Mouse (Mus musculus) midbrain, embryonic 14.5 days (tissue): ENCODE results near the gene Qsox1. TPM values are rescaled to one million over a fixed set of nuclear protein-coding genes. Genes with fewer than 3 reads are reported as not detected.

Experiments used
- ATAC-seq: fragments of 200-750 bp; cut with Nextera tagmentation; 2 replicates; pipeline ENCODE4 v1.8.0; 2017; ENCODE audit warnings: moderate number of reproducible peaks, moderate library complexity; ENCODE audit not compliant: low FRiP score, low TSS enrichment
- DNase-seq: peaks from one replicate; pipeline ENCODE4 v3.0.0-alpha.2; 2015
- H3K27ac ChIP-seq: fragments of 300-500 bp; sonication (generic); replicated peaks from 2 replicates; pipeline ENCODE4 v1.5.1; 2014; ENCODE audit warnings: mild to moderate bottlenecking, low read depth, low read length, moderate library complexity
- H3K27me3 ChIP-seq: fragments of 300-500 bp; sonication (generic); 2 replicates; pipeline ENCODE4 v1.6.1; 2014; ENCODE audit warnings: low read length, control low read depth, mixed read lengths; ENCODE audit not compliant: control insufficient read depth, insufficient read depth
- H3K36me3 ChIP-seq: fragments of 300-500 bp; sonication (generic); 2 replicates; pipeline ENCODE4 v1.6.1; 2014; ENCODE audit warnings: low read length, control low read depth; ENCODE audit not compliant: control insufficient read depth, insufficient read depth
- H3K4me1 ChIP-seq: fragments of 300-500 bp; sonication (generic); 2 replicates; pipeline ENCODE4 v1.6.1; 2014; ENCODE audit warnings: mild to moderate bottlenecking, antibody characterized with exemption, low read length, control low read depth; ENCODE audit not compliant: control insufficient read depth, insufficient read depth
- H3K4me2 ChIP-seq: fragments of 300-500 bp; sonication (generic); 2 replicates; pipeline ENCODE4 v1.6.1; 2014; ENCODE audit warnings: mild to moderate bottlenecking, low read length, moderate library complexity
- H3K4me3 ChIP-seq: fragments of 300-500 bp; sonication (generic); replicated peaks from 2 replicates; pipeline ENCODE4 v1.5.1; 2014; ENCODE audit warnings: low read depth, low read length
- H3K9ac ChIP-seq: fragments of 300-500 bp; sonication (generic); replicated peaks from 2 replicates; pipeline ENCODE4 v1.6.1; 2014; ENCODE audit warnings: mild to moderate bottlenecking, low read length, moderate library complexity
- H3K9me3 ChIP-seq: fragments of 300-500 bp; sonication (generic); 2 replicates; pipeline ENCODE4 v1.6.1; 2016; ENCODE audit warnings: low read length, control low read depth, mixed read lengths; ENCODE audit not compliant: control insufficient read depth
- WGBS: fragments of 180-500 bp; shearing (Covaris S2); extraction: QIAGEN DNeasy Blood & Tissue Kit; methylation state at CpG from one replicate; pipeline ENCODE4 v1.1.7; 2014; 5-methylcytosine and 5-hydroxymethylcytosine counted together
- polyA plus RNA-seq: library from polyadenylated mRNA; unstranded; fragments of >200 nt; fragmentation: Nextera tagmentation; extraction: Ambion mirVana; gene quantifications from 2 replicates; pipeline ENCODE4 v1.2.1, GENCODE M21; 2014

The Qsox1 gene
- polyA plus RNA-seq, 1 experiment from 2014 or later = 7.6 TPM

DNA sequence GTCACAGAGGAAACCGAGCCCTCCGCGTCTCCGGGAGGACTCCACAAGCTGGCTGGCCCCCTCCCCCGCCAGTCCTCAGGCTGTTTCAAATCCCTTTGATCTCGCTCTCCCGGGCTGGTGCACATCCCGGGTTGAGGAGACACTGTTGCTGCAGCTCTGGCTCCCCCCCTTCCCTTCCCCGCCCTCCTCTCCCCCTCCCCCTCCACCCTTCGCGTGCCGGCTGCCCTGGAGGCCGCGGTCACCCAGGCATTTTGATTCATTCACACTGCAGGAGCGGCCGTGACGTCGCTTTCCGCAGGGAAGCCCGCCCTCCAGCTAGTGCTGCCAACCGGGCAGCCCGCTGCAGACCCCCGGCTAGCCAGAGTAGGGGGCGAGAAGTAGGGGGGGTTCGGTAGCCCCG, 70.7 kb downstream of the Qsox1 start:
- 0% methylated on average over 26 of the region's 26 CpGs for WGBS
- Histone ChIP-seq H3K4me2 (peak overlapping the region; percentile 68), H3K4me1 (peaks cover 19% of the 10 kb centered on the region), H3K4me3 (peak overlapping the region; percentile 36), H3K27me3 (peaks cover 94% of the 10 kb centered on the region), H3K9ac (peak overlapping the region; percentile 34; the same call in 1 of the 2 replicates), H3K36me3 (no peaks in the 10 kb centered on the region), H3K27ac (no peak overlapping the region), H3K9me3 (no peaks in the 10 kb centered on the region)
- DNase-seq = peak; percentile 67
- ATAC-seq = peak; percentile 65

DNA sequence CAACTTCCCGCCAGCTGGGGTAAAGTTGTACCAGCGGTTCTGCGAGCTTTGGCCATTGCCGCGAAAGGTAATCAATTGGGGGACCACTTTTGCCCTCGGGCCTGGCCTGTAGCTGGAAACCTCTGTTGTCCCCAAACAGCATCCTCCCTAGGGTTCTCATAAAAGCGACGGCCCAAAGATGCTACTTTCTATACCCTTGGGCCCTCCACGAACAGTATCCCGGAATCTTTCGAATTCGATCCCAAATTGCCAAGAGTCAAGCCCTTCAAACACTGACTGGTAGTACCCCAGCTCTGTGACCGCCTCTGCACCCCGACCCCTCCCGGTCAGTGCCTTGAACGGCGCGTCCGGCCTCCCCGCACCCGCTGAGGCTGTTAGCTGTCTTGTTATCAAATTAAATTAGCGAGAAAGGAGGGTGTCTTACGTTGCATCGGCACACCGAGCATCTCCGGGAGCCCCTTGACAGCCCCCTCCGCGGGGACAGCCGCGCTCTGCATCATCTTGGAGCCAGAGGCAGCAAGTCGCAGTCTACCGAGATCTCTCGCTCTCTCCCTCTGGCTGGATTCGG, 71.2 kb downstream of the Qsox1 start:
- Histone ChIP-seq H3K4me2 (peak overlapping the region; percentile 68), H3K27ac (no peak overlapping the region), H3K9ac (no peak overlapping the region), H3K27me3 (peaks cover 94% of the 10 kb centered on the region), H3K4me1 (peaks cover 19% of the 10 kb centered on the region), H3K9me3 (no peaks in the 10 kb centered on the region), H3K36me3 (no peaks in the 10 kb centered on the region), H3K4me3 (peak overlapping the region; percentile 36)
- DNase-seq (no peak), ATAC-seq (peak; percentile 22)
- under 1% methylated on average over 34 of the region's 34 CpGs for WGBS

DNA sequence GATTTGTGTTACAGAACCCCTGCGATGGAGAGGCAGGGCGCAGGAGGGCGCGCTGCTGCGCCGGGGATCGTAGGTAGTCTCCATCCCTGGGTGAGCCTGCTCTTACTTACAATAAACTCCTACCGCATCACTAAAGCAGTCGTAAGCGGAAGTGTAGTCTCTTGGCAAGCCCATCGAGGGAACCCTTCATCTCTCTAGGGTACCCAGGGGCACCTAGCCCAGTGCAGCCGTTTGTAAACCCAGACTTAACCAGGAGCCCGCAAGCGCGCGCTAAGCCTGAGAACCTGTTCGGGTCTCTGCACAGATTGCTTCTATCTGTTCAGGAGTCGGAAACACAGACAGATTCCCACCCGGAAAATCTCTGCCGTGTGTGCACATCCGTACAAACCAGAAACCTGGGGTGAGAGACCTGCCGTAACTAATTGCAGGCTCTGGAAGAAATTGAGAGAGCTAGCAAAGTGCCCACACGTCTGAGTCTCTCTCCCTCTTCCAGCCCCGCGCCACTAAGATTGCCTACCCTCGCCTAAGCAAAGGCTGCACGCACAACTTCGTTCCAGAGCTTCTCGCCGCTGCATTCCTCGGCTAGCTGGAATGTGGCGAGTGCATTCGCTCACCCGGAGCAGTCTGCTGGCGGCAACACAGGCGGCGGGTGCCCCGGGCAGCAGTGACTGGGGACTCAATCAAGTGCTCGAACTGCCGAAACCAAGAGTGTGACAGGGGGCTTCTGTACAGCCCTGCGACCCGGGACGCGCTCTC, 71.9 kb downstream of the Qsox1 start:
- peak overlapping the region; percentile 68; the same call in 1 of the 2 replicates for H3K4me2 ChIP-seq
- no peak for ATAC-seq
- WGBS = under 1% methylated on average over 44 of the region's 44 CpGs
- H3K27me3 ChIP-seq = peaks cover 92% of the 10 kb centered on the region
- no peaks in the 10 kb centered on the region for H3K36me3 ChIP-seq
- H3K4me1 ChIP-seq = peaks cover 19% of the 10 kb centered on the region
- no peaks in the 10 kb centered on the region for H3K9me3 ChIP-seq
- peak overlapping the region; percentile 36 for H3K4me3 ChIP-seq
- no peak overlapping the region for H3K27ac ChIP-seq
- no peak overlapping the region for H3K9ac ChIP-seq
- peak; percentile 71 for DNase-seq

DNA sequence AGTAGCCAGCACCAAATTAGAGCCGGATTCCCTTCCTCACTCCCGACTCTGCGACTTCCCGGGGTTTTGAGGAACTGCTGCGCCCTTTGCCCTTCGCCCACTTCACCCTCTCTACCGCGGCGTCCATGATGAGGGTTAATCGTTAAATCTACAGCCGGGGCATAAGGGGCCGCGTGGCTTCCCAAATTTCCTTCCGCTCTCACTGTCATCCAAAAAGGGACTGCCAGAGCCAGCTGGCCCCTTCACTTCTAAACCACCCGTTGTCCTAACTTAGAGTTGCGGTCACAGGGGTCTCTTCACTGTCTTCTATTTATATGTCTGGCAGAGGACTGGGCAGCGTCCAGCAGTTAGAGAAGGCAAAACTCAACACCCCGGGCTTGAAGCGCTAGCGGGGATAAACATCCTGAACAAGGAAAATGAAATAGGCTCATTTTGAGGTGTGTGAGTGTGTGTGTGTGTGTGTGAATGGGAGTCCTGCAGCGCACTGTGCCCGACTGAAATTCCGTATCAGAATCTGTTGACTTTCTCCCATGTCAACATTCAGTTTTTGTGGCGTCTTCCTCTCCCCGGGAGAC, 74.8 kb downstream of the Qsox1 start:
- Histone ChIP-seq H3K9me3 (no peaks in the 10 kb centered on the region), H3K27me3 (peaks cover 98% of the 10 kb centered on the region), H3K4me3 (no peak overlapping the region), H3K4me1 (peaks cover 18% of the 10 kb centered on the region), H3K36me3 (no peaks in the 10 kb centered on the region), H3K27ac (no peak overlapping the region), H3K9ac (no peak overlapping the region), H3K4me2 (no peak overlapping the region)
- WGBS = under 1% methylated on average over 25 of the region's 25 CpGs
- no peak for ATAC-seq
- no peak for DNase-seq

DNA sequence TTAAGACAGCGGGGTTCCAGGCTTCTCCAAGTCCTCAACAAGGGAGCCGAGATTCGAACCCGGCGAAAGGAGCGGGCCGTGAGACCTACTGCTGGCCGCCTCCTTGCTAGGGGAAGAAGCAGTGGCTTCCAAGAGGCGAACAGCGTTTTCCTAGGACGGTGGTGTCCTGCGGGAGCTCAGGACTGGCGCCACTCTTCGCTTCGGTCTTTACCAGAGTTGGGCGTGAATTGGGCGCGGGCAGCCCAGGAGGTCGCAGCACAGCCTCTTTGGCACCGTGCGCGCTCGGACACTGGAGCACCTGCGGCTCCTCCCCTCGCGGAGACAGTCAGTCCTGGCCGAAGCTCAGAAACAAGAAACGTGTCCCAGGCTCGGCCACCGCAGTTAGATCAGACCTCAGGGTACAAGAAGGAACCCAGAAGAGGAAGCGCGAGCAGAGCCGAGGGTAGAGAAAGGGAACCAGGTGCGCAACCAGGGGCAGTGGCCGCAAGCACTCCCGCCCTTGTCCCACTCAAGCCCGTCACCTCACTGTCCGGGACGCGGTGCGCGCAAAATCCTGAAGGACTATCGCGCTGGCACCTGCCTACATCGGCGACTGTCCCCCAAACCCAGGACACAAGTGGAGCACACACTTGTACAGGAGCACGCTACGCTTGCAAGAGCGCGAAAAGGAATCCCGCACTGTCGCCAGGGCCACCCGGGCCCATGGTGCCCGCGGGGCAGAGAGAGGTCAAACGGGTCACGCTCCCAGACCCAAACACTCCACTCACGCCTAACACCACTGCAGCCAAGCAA, 75.5 kb downstream of the Qsox1 start:
- Histone ChIP-seq H3K27ac (no peak overlapping the region), H3K27me3 (peaks cover 98% of the 10 kb centered on the region), H3K4me1 (peaks cover 11% of the 10 kb centered on the region), H3K36me3 (no peaks in the 10 kb centered on the region), H3K4me3 (no peak overlapping the region), H3K9me3 (no peaks in the 10 kb centered on the region), H3K9ac (no peak overlapping the region), H3K4me2 (no peak overlapping the region)
- under 1% methylated on average over 58 of the region's 58 CpGs for WGBS
- no peak for DNase-seq
- ATAC-seq = no peak

DNA sequence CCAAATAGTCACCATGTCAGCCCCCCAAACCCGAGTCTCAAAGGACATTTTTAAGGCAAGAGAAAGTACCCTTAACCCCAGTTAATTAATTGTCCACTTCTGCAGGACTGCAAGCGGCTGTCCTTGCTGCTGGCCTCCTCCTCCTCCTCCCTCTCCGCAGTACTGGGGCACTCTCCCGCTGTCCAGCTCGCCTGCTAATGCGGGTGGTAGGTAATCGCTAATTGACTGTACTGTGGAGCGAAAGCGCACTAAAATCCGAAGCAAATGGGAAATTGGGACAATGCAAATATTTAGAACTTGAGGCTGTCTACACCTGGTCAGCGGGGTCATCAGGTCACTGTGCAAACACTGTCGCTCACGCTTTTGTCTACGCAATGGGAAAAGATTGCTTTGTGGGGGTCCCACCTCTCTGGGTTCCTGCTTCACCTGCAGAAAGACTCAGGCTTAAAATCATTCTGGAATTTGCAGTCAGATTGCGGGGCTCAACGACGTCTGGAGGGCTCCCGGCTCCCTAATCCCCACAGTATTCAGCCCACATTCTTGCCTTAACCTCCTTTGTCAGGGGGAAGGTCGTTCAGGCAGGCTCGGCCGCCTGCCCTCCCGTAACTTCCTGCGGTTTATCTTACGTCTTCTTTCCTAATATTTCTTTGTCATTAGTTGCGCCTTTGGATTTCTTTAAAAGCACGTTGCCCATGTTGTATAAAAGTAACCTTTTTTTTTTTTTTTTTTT, 76.4 kb downstream of the Qsox1 start:
- H3K27ac ChIP-seq = no peak overlapping the region
- no peaks in the 10 kb centered on the region for H3K36me3 ChIP-seq
- peaks cover 2% of the 10 kb centered on the region; the same call in 1 of the 2 replicates for H3K4me1 ChIP-seq
- peaks cover 98% of the 10 kb centered on the region for H3K27me3 ChIP-seq
- no peak overlapping the region for H3K9ac ChIP-seq
- H3K4me3 ChIP-seq = no peak overlapping the region
- no peak overlapping the region for H3K4me2 ChIP-seq
- no peaks in the 10 kb centered on the region for H3K9me3 ChIP-seq
- no peak for DNase-seq
- ATAC-seq = no peak
- WGBS = under 1% methylated on average over 26 of the region's 26 CpGs

DNA sequence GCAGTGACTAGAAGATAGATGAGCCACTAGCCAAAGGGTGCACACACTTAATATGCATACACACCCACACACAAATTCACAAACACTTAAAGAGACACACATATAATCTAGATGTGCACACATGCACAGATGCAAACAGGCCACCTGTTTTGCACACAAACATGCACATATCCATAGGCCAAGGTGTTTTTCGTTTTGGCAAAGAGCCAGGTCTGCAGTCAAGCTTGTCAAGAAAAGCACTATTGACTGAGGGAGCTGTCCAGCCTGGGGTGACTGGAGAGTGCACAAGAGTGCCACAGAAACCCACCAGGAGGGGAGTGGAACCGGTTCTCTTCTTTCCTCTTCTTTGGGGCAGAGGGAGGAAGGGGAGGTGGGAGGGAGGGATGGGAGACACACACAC, 81.5 kb downstream of the Qsox1 start:
- Histone ChIP-seq H3K9me3 (peaks cover 2% of the 10 kb centered on the region; the same call in 1 of the 2 replicates), H3K27me3 (peaks cover 94% of the 10 kb centered on the region), H3K36me3 (no peaks in the 10 kb centered on the region), H3K9ac (no peak overlapping the region), H3K27ac (no peak overlapping the region), H3K4me3 (no peak overlapping the region), H3K4me1 (peaks cover 9% of the 10 kb centered on the region; the same call in 1 of the 2 replicates), H3K4me2 (no peak overlapping the region)
- DNase-seq (no peak), ATAC-seq (no peak)
- WGBS = 0% methylated on average over 2 of the region's 2 CpGs
